Mouse (Mus musculus) layer of hippocampus, adult 9-11 months (tissue): ENCODE data around the gene Trpm3.

Source experiments
- DNase-seq: peaks from one replicate; pipeline ENCODE4 v3.0.0; 2022

The Trpm3 gene

GRCm38 (mm10) chr19:22503469-22503868 lies 364.6 kb downstream of the Trpm3 start:
- DNase-seq: no peak

- no peak for DNase-seq
Observed at GRCm38 (mm10) chr19:22518508-22518907, 379.7 kb downstream of the Trpm3 start.

- DNase-seq: no peak
Observed at GRCm38 (mm10) chr19:22527944-22528343, 389.1 kb downstream of the Trpm3 start.

GRCm38 (mm10) chr19:22542990-22543709 lies 404.3 kb downstream of the Trpm3 start:
- no peak for DNase-seq

GRCm38 (mm10) chr19:22552179-22552578 lies 413.3 kb downstream of the Trpm3 start:
- peak; percentile 44 for DNase-seq

GRCm38 (mm10) chr19:22554421-22554941 lies 415.6 kb downstream of the Trpm3 start:
- peak; percentile 38 for DNase-seq

DNA sequence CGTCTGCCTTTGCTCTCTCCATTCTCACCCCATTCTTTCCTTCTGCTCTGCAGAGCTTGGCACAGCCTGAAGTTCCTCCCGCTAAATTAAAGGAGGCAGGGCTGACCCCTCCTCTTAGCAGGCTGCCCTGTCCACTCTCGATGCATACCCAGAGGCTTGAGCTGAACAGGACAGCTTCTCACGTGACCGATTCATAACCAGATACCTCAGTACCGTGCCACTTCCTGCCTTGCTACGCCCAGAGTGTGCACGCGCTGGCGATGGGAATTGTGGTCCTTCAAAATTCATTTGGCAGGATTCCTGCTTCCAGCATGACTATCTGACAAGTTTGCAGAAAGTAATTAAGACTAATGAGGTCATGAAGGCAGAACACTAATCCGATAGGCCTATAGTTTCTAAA lies 433.6 kb downstream of the Trpm3 start:
- no peak for DNase-seq

- DNase-seq: peak; percentile 38
Observed at GRCm38 (mm10) chr19:22572849-22573248, 434.0 kb downstream of the Trpm3 start.

DNA sequence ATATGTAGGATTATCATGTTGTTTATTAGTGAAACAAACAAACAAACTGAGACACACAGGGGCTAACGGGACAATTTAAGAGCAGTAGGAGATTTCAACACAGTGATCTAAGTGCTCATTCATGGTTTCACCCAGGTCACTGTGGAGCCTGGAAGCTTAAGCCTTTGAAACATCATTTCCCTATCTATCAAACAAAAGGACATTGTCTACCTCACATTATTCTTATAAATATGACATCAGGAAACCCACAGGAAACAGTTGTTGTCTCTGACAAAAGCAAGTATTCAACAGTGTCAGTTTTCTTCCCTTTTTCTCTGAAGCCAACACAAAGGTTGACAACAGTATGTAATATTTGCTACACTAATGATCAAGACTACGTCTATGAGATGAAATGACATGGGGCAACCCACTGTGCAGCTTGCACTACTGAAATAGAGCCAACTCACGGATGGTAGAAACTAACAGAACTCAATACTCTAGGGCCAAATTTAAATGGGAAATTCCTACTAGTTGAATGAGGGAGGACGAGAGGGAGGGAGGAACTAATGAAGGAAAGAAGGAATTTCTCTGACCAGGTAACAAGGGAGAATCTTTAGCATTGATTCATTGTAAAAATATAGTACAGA lies 443.4 kb downstream of the Trpm3 start:
- DNase-seq: peak; percentile 15

- DNase-seq: no peak
Observed at GRCm38 (mm10) chr19:22594492-22594891, 455.6 kb downstream of the Trpm3 start.

- DNase-seq: peak; percentile 6
Observed at GRCm38 (mm10) chr19:22595246-22595645, 456.4 kb downstream of the Trpm3 start.

GRCm38 (mm10) chr19:22596715-22597114 lies 457.9 kb downstream of the Trpm3 start:
- peak; percentile 57 for DNase-seq

DNA sequence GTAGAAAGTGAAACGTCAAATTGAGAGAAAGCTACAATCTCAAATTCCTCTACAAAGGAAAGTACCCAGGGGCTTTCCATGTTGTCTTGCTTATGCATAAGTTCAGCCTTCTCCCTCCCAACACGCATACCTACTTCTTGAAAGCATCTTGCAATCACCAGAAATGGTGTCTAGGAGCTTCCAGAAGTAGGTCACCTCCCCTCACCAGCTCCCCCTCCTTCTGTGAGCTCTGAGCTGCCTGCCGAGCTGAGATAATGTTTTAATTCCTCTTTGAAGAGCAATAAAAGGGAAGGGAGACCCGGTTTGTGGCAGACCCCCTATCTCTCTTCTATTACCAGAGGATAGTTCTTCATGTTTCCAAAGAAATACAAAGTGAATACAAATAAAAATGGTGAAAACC lies 465.5 kb downstream of the Trpm3 start:
- DNase-seq: no peak

GRCm38 (mm10) chr19:22607985-22608684 lies 469.3 kb downstream of the Trpm3 start:
- no peak for DNase-seq

DNA sequence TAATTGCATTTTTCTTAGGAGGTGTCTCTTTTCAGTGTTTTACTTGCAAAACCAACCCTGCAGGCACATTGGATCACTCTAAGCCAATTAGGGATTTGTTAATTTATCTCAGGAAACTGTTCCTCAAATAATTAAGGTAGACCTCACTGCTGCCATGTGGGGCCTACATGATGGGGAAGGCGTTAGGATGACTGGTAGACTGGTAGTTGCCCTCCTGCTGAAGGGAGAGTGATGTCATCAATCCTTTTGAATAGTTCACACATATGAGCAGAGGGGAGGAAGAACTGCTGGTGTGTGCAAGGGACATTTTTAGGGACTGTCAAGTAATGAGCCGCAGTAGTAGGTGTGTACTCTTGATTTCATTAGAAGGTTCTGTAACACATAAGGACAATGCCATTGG lies 472.8 kb downstream of the Trpm3 start:
- no peak for DNase-seq

- DNase-seq: no peak
Observed at GRCm38 (mm10) chr19:22615367-22615766, 476.5 kb downstream of the Trpm3 start.

DNA sequence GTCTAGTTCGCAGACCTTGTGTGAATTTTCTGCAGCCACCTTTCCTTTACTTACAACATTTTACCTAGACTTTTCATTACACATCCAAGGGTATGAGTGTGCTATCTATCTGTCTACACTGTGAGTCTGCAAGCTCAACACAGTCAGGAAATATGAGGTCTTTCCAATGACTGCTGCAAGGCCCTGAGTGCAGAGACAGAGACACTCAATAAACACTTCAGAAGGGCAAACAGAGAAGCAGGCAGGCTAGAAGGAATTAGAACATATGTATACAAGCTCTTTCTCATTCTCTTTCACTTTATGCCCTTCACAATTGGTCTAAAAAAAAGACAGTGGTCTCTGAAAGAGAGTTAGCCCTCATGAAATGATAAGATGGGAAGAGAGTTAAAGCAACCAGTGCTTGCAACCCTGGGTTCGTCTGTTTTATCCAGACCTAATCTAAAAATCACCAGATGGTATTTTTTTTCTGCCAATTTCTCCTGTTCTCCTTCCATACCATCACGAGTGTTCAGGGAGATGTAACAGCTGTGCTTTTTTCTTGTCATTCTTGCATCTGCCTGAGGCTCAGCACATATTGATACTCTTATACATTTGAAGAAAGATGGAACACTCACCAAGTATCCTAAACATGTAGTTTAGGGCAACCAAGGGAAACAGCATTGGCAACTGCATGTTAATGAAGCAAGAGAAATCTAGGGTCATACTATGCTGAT lies 486.1 kb downstream of the Trpm3 start:
- DNase-seq: peak; percentile 11

- DNase-seq: no peak
Observed at GRCm38 (mm10) chr19:22628878-22629277, 490.0 kb downstream of the Trpm3 start.

- DNase-seq: peak; percentile 12
Observed at GRCm38 (mm10) chr19:22631316-22631715, 492.5 kb downstream of the Trpm3 start.

DNA sequence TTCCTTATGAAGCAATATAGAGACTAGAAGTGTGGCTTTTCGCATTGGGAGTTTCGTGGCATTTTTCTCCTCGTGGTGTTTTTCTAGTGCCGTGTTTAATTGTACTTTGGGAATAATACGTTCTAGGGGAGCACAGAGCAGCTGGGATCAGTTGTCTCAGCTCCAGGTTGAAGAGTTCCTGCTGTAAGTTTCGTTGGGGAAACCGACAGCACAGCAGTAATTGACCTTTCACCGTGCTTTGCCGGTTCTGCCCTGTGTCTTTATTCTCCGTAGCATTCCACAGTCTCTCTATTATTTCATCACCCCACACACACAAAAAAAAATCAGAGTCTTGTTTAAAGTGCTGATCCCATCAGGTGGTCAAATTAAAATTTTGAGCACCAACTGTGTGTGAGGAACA lies 496.8 kb downstream of the Trpm3 start:
- no peak for DNase-seq

GRCm38 (mm10) chr19:22637786-22638185 lies 498.9 kb downstream of the Trpm3 start:
- no peak for DNase-seq

- DNase-seq: no peak
Observed at GRCm38 (mm10) chr19:22638394-22638954, 499.6 kb downstream of the Trpm3 start.

DNA sequence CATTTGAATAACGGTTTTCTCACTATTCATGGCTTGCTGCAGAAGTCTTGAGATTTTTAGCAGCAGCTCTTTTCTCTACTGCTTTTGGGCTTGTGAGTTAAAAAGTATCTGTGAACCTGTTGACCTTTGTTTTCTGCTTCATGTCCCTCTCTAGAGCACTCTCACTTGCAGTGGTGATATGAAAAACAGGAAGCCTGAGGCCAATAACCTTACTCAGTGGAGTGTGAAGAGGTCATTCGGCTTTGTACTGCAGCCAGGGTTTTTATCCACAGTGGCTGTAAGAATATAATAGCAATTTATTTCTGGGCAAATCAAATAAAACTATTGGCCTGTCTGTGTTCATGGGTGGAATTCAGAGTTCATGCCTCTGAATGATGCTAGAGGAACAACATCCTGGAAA lies 503.3 kb downstream of the Trpm3 start:
- DNase-seq: no peak
